Mouse (Mus musculus) left cerebral cortex, adult 11 months (tissue): ENCODE measurements at regions not wholly inside any gene's neighbourhood (a gene's known extent, or its start where the extent isn't known, plus 50 kb on each side); places are given as distances from the start of the nearest gene placed in this dataset.
A peak's percentile ranks its signal among the peaks of the same experiment; 100 is the strongest.

Experiments
- DNase-seq: peaks from one replicate; pipeline ENCODE4 v3.0.0; 2022; ENCODE audit warnings: low spot score

DNA sequence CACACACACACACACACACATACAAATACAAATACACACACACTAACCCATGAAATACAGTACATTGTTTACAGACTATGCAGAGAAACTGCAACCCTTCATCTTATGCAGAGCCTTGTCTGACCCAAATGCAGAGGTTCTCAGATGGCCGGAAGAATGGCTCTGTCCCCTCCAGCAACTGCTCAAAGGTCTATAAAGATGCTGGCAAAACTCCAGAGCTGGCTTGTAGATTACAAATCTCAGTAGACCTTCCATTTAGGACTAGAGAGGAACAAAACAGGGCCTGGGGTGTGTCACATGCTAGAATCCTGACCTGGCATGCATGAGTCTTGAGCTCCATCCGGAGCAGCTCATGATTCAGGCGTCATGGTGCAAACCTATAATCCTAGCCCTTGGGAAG lies 364.4 kb upstream of the Runx1 start:
- DNase-seq: no peak

GRCm38 (mm10) chr16:93189875-93190274 lies 363.9 kb upstream of the Runx1 start:
- DNase-seq: no peak

DNA sequence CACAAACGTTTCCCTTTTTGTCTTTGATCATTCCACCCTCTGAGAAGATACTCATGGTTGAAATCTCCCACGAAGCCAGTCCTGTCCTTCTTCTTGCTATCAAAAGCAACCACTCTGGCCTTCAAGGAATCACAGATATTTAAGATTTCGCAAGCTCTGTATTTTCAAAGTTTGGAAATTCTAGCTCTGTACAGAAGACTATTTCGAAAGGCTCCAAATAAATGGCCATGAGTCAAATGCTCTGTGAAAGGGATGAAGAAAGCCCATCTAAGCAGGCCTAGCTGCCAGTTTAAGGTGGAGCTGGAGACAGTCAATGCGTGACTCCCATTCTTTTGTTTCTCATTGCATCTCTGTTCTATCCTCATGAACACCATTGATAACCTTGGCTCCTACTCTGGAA lies 363.5 kb upstream of the Runx1 start:
- DNase-seq: no peak

GRCm38 (mm10) chr16:93186554-93186953 lies 360.6 kb upstream of the Runx1 start:
- no peak for DNase-seq

- DNase-seq: no peak
These were observed 356.7 kb upstream of the Runx1 start for GRCm38 (mm10) chr16:93182656-93183055.

DNA sequence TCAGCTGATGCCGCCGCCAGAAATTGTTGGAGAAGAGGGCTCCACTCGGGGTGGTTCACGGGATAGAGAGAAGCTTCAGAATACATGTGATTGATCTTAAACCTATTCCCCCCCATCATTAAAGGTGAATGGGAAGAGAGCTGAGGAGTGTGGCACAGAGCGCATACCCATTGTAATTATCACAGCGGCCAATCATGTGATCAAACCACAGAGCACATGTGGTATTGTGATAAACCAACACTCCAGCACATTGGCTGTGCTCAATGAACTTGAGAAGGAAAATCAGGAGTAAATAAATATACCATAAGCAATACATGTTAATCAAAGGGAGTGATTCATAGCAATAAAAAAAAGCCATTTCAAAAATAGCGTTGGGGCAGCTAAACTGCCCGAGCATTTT lies 355.5 kb upstream of the Runx1 start:
- no peak for DNase-seq

GRCm38 (mm10) chr16:93180213-93180612 lies 354.3 kb upstream of the Runx1 start:
- no peak for DNase-seq

GRCm38 (mm10) chr16:93166667-93167066 lies 340.7 kb upstream of the Runx1 start:
- no peak for DNase-seq

DNA sequence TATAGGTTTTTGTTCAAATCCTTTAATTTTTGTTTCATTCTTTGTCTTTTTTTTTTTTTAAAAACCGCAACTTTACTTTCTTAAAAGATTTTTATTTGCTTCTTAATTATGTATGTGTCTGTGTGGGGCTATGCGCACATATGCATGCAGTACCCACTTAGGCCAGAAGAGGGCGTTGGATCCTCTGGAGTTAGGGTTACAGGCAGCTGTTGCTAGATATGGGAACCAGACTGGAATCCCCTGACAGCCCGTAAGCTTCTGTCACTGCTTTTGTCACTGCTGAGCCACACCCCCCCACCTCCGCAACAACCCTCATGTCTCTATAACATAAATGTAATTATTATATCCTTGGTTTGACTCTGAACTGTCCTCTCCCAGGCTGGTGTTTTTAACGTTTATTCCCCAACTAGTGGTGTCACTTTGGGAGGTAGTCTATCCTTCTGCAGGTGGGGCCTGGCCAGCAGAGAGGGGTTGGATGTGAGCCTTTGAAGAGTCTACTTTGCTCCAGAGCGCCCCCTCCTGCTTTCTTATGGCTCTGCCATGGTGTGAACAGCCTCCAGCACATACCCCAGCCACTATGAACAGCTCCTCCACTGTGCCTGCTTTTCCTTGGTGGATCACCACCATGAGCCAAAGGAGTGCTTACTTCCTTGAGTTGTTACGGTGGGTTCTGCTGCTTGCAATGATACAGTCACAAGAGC lies 332.7 kb upstream of the Runx1 start:
- DNase-seq: no peak

DNA sequence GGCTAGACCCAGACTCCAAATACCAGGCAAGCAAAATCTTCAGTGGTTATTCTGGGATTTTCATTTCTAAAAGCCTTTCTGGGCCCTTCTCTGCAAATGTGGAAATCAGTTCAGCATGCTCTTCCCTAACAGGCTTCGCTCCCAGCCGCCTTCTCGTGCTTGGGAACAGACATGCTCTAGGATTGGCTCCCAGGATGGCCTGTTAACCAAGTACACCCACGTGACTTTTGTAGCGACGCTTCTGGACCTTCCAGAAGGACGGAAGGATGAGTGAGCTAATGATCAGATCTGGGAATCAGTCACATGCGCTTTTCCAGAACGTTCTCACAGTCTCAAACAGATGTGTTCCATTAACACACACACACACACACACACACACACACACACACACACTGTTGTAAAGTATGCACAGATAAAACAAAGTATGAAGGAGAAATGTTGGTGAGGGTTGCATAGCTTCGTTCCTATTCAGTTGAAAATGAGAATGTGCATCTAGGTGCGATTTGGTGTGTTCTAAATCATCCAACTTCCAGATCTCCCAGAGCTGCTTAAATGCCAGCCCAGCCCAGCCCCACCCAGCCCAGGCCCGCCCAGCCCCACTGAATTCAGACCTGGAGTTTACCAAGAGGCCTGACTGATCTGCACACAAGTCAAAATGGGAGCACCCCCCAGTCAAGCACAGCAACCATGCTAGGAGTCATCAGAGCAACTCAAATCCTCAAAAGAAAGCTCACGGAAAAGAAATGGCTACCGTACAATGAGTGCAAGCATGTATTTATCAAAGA lies 327.8 kb upstream of the Runx1 start:
- DNase-seq: no peak

DNA sequence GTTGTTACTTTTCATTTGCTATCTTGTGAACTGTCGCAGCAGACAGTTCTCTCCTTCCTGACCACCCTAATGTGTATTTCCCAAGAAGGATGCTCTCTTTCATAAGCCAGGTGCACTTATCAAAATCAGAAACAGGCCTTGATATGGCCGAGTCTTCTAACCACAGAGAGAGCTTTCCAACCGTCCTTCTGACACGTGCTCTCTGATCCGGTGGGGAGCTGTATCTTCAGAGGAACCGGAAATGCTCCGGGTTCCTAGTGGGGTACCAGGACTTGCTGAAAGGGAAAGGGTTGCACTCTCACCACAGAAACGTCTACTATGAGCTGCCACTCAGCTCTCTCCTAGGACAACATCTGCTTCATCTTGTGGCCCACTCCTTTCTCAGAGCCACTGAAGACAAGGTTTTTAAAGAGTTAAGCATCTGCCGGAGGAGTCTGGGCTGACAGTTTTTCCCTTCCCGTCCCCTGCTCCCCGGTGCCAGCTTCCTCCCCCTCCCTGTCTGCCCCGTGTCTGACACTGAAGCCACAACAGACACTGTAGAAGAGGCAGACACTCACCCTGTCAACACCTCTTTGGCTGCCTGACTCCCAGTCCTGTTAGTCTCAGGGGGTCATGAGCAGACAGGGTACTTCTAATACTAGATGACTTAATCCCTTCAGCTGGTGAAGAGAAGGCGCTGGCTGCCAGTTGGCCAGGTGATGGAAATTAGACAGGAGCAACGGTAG lies 327.0 kb upstream of the Runx1 start:
- no peak for DNase-seq

DNA sequence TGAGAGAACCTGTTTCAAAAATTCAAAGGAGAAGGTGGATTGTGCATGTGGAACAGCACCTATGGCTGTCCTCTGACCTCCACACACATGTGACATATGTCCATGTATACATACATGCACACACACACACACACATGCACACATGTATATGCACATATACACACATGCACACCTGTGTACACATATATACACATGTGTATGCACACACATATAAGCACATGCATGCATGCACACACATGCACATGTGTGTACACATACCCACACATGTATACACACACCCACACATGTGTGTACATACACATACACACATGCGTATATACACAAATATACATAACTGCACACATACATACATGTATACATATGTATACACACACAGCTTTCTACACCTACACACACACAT lies 326.1 kb upstream of the Runx1 start:
- DNase-seq: no peak

DNA sequence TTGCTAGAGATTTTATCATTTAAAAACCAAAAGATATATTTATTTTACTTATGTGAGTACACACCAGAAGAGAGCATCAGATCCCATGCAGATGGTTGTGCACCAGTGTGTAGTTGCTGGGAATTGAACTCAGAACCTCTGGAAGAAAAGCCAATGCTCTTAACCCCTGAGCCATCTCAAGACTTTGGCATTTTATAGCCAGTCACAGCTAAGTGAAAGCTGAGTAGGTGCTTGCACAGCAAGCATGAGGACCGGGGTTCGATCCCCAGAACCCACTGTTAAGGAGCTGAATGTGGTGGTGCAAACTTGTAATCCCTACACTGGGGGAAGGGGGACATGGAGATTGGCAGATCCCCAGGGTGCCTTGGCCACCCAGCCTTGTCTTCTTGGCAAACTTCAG lies 325.7 kb upstream of the Runx1 start:
- no peak for DNase-seq

- DNase-seq: no peak
These were observed 324.5 kb upstream of the Runx1 start for GRCm38 (mm10) chr16:93150451-93150850.

DNA sequence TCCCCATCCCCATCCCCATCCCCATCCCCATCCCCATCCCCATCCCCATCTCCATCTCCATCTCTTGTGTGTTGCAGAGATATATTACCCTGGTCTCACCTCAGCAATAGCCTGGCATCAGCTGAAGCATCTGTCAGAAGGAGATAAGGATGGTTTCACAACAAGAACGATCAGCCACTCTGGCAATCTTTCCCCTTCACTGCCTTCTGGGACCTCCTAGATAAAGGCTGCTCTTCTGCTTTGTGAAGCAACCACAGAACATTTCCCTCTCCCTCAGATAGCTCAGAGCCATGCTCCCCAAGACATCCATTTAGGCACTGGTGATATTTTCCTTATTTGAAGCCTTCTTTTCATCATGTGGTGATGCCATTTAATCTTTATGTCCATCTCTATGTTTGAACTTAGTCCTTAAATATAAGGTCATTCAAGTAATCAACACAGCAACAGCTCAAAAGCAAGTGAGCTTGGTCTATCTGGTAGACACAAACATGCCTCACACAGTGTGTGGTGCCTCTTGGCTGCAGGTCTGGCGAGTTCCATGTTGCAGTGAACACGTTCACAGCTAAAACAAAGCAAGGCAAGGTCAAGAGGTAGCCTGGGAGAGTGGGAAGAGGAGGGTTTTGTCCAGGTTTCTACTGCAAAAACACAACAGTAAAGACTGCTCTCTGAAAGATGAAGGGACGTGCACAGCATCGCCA lies 321.7 kb upstream of the Runx1 start:
- no peak for DNase-seq

DNA sequence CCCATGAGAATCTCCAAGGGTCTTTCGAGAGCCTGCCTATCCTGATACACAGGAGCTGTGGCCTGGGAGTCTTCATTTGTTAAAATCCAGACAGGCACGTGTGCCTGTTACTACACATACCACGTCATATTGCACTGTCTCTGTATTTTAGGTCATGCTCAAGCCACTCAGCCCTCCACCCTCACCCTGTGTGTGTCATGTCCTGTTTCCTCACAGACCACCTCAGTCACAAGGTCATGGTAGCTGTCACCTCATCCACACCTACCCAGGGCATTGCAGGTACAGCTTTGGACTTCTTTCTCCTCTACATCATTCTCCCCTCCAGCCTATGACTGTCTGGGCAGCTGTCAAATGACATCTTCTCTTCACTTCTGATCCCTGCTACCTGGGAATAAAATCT lies 320.9 kb upstream of the Runx1 start:
- no peak for DNase-seq

GRCm38 (mm10) chr16:93145617-93146016 lies 319.7 kb upstream of the Runx1 start:
- no peak for DNase-seq

DNA sequence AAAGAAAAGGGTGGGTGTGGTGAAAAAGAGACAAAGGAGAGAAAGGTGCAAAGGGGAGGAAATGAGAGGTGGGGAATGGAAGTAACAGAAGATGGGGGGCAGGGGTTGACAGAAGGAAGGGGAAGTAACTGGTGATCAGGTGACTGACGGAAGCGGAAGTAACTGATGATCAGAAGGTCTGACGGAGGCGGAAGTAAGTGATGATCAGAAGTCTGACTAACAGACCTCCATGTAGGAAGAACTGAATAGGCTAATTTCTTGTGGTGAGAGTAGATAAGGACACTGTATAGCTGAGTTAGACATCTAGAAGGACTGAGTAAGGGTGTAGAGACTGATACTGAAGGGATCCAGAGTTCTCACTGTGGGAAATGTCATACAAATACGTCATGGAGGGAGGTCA lies 318.1 kb upstream of the Runx1 start:
- no peak for DNase-seq

- DNase-seq: peak; percentile 47
These were observed 317.2 kb upstream of the Runx1 start for GRCm38 (mm10) chr16:93143164-93143563.

DNA sequence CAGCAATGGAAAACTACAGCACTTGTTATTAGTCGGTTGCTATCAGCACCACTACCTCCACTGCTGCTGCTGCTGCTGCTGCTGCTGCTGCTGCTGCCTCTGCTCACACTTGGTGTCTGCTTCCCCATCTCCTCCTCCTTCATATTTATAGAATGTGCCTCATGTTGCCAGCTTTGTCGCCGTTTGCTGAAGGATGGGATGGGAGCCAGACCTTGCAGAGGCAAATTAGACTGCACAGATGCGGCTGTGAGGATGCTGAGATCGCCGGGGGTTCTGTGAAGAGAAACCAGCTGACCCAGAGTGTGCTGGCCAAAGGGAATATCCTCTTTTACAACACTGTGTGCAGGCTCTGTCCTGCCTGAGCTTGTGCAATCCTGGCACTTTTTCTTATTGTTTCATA lies 316.0 kb upstream of the Runx1 start:
- peak; percentile 11 for DNase-seq

- DNase-seq: no peak
These were observed 314.7 kb upstream of the Runx1 start for GRCm38 (mm10) chr16:93140535-93141110.

- DNase-seq: no peak
These were observed 311.3 kb upstream of the Runx1 start for GRCm38 (mm10) chr16:93137249-93137648.
